Mouse (Mus musculus): Measurements from ENCODE around the gene Sh3gl3.

Sh3gl3 gene

DNA sequence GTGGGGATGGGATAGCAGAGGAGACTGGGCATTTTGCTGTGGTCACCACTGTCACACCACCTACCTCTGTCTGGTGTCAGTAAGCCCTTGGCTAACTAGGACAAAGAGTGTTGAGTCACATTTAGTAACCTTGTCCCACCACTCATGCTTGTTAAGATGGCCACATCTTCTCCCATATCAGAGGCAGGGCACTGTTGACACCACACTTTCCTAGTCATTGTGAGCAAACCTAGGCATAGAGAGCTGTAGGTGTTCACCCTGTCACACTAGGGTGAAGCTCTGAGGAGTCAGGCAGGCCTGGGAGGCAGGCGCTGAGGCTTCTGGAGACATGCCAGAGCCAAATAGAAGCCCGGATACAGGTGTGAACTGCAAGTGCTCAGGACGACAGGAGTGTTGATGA is at the start of gene Sh3gl3:
TSS of gene Sh3gl3 (plus strand) at position 301 of the 400 bp plus-strand sequence.
- DNase-seq = no peak

DNA sequence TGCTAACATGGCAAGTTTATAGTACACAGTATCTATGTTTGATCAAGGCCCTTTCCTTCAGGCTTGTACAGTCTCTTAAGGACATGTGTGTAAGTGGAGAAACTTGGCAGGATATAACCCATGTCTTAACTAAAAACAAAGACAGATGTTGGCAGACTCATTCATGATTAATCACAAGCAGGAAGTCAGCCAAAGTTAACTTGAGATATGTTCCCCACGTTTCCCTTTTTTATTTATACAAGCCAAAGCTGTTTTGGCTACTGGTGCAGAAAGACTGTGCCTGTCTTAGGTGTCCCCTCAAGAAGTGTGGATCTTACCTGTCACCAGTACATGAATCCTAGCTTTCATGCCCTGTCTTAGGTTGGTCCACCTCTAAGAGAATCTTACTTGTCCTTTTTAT is 35.4 kb upstream of the Sh3gl3 start:
- DNase-seq = no peak

DNA sequence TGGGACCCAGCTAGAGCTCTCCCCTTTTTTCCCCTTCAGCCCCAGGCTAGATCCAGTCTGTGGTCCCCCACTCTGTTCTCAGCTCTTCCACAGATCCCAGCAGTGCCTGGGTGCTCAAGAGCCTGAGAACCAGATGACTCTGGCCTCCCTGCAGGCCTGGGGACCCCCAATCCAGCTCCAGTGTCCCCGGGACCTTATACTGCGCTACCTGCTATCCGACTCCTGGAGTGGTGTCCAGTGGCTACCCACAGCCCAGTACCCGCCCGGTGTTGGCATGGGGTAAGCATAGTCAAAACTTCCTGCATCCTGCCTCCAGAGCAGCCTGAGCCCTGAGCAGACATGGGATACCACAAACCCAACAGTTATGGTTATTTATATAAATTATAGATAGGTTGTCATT is 26.5 kb upstream of the Sh3gl3 start:
- no peak for DNase-seq

DNA sequence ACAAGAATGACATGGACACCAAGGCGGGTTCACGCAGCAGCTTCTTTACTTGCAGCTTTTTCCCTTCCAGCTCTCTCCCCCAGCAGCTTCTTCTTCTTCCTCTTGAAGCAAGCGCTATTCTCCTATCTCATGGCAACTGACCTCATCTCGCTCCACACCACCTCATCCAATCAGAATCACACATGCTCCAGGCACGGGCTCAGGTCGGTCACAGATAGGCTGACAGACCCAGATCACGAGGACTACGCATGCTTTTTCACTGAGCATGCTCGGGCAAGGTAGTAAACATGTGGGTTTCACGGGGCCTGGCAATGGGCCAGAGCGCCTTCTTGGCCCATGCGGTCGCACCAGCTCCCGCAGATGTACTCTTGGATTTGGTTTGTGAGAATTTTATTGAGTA is 9.0 kb upstream of the Sh3gl3 start:
- no peak for DNase-seq

DNA sequence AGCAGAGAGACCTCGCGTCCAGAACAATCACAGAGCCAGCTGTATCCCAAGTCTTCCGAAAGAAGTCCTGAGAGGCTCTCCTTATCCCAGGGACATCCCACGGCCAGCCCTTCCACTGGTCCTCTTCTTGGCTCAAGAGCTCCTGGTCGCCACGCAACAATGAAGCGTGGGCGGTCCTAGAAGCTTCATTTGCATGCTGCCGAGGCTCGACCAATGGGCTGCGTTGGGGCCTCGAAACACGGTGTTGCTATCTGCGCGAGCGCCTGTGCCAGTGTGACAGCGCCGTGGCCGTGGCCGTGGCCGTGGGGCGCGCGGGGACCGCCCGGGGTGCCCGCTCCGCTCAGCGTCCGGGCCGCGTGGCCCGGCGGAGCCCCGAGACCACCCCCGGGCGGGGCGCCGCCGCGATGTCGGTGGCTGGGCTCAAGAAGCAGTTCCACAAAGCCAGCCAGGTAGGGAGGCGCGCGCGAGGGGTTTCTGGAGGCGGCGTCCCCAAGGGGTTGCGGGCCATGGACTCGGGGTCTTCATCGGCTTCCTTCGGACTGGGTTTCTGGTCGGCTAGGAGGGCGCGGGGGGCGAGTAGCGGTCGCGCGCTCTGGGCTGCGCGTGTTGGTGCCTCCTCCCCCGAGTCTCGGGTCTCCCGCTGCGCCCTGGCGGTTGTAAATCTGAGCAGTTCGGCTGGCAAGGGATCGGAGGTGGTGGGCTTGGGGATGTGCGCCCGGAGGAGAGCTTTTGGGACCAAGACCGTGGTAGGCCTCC is 1.1 kb downstream of the Sh3gl3 start:
- DNase-seq = peak; percentile 85

DNA sequence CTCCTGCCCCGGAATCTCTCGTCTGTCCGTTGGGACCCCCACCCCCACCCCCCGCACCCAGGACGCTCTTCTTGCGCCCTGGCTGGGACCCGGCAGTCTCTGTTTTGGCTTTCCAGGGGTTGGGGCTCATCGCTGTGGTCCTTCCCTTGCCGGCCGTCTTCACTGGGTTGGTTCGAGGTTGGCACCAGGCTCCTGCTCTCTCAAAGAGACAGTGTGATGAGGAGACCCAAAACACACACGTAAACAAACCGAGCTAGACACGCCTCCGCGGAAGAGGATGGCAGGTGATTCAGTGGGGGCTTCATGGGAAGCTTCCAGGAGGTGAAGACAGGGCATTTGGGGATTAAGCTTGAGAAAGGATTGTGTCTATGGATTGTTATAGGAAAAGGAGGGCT is 1.7 kb downstream of the Sh3gl3 start:
- DNase-seq = no peak

DNA sequence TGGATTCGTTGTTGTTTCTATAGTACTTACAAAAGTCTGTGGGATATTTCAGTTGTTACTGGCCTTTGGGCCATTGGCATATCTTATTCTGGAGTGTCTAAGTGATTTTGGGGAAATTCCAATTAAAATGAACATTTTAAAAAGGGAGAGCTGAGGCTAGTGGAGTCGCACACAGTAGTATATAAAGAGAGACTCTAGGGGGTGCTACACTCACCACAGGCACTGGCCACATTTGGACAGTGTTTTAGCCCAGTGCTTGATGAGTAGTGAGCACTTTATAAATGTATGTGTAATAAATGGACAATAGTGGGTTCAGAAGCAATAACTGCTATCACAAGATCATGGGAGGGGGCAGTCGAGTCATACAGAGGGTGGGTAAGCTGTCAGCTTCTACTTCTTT is 2.6 kb downstream of the Sh3gl3 start:
- DNase-seq = no peak

DNA sequence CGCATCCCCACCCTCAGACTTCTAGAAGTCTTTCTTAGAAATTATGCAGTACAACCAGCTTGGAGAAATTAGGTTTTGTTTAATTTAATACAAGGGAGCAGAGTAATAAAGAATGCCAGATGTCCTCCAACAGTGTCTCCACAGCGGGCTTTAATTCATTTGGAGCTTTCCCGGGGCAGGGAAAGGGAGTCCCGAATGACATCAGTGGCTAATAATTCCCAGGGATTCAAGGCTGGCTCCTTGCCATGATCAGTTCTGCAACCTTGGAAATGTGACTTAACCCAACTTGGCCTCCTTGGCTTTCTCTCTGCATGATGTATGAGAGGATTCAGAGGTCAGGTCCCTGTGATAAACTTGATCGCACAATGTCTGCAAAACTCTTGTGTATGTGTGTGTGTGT is 3.7 kb downstream of the Sh3gl3 start:
- DNase-seq = no peak

DNA sequence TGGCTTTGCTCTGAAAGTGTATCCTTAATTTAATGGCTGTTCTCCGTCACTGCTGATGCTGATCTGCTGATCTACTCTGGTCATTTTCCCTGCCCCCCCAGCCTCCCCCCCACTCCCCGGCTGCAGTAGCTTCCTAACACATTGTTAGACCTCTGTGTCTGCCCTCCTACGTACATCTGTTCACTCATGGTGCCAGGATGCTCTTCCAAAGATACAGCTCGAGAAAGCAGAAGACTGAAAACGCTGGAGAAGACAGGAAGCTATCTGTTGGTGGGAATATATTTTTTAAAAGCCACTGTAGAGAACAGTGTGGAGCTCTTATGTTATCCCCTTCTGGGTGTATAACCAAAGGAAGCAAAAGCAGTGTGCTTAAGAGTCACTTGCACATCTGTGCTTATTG is 7.3 kb downstream of the Sh3gl3 start:
- DNase-seq = no peak

DNA sequence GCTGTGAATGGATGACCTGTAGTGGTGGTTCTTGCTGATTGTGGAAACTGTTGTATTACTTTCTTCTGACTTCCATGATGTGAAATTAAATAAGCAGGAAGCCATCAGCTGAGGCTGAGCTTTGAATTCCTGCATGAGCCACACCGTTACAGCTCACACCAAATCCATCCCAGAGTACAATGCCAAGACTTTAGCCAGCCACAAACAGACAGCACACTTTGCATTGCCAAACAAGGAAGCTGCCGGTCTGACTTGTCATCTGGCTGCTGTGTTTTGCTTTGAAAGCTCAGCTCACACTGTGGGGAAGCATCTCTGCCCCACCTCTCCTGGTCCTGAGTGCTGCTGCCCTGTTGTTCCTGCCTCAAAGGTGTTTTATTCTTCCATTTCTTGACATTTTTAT is 9.1 kb downstream of the Sh3gl3 start:
- DNase-seq = no peak

DNA sequence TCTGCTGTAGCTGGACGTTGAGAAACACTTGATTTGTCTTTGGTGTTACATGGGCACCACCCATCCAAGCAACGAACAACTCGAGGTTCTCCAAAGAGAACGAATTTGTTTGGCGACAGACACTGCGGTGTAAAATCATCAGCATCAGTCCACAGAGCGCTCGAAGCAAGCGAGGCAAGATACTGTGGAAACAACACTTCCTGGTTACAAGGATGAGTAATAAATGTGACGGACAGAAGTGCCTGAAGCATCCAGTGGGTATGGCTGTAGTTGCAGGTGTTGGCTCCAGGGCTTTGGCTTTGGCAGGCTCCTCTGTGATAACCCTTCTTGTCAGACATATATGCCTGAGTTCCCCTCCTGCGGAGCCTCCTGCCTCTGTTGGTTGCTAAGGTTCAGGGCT is 18.0 kb downstream of the Sh3gl3 start:
- DNase-seq = peak; percentile 49

DNA sequence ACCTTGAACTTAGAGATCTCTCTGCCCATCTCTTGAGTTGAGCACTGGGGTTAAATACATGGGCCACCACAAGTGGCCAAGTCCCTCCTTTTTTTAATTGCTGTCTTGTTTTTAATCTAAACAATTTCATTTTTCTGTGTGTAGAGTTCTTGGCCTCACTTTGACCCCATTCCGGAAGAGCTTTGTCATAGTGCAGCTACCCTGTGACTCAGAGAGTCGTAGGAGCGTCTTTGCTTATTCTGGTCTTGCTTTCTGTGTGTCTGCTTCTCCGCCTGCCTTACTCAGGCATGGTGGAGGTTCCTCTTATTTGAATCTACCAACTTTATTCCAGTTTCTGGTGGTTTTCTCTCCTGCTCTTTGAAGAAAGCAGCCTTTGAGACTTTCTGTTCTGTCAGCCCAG is 18.9 kb downstream of the Sh3gl3 start:
- no peak for DNase-seq

DNA sequence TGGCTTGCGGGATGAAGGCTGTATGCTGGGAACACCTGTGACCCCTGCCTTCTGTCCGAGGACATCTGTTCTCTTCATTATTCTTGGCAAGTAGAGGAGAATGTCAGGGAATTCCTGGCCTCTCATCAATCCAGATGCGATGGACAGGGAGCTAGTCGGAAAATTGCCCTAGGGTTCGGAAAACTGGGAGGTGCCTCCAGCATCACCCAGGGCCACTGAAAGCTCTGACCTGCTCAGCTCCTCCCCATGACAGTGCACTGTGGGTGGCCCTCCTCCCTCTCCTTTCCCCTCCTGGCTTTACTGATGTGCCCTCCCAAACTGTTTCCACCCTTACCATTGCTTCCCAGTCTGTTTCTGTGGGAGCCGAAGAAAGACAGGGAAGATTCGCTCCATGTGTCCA is 29.5 kb downstream of the Sh3gl3 start:
- no peak for DNase-seq

DNA sequence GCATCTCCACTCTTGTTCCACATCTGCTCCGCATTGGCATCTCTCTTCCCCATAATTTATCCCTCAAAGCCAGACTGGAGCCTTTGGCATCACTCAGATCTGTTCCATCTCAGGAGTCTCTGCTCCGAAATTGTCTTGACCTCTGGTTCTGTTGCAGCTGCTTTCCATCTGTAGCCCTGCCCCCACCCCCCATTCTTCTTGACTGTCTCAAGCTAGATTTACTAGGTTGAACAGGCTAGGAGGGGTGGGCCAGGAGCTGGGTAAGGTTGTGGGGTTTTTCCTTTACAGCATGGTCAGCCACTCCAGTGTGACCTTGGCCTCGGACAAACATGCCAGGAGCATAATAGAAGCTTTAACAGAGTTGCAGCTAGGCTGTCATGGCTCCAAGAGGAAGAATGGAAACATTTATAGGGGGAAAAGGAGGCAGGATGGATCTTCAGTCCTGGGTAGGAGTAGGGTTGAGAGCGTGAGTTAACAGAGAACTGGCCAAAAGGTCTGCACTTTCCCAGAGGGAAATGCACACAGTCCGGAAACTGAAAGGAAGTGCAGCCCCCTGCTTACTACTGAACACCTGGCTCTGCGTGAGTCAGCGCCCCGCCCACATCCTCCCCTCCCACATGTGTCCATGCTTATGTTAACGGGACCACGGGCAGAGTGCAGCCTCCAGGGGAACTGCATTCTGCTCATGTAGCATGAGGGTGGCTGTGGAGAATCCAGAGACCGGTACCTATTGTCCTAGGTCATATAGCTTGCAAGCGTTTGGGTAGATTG is 30.6 kb downstream of the Sh3gl3 start:
- peak; percentile 88 for DNase-seq

DNA sequence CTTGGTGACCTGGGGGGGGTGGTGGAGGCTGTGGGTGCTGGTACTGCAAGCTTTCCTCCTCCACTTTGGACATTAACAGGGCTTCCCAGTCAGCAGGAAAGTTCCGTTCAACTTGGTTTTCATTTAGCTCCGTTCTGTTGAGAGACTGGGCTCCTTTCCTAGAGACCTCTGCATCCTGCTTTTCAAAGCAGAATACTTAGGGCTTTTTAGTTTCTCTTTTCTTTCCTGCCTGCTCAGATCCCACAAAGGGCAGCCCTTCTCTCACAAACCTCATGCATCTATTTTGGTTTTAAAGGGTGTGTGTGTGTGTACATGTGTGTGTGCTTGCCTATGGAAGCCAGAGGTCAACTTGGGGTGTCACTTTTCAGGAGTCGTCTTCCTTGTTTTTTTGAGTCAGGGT is 31.3 kb downstream of the Sh3gl3 start:
- DNase-seq = no peak

DNA sequence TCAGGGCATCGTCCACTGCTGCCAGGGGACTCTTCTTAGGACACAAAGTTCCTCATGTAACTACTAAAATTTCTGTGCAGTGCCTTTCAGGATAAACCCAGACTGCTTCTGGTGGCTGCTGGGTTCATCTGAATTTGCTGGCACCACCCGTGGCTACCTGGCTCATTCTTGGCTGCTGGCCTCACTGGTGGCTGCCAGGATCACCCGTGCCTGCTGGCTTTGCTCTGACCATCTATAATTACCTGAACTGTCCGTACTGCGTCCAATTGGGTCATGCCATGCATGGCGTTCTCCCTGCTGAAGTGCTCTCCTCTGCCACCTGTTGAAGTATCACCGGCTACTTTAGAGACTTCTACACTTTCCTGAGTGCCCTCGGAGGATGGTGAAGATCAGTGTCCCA is 33.1 kb downstream of the Sh3gl3 start:
- DNase-seq = no peak

DNA sequence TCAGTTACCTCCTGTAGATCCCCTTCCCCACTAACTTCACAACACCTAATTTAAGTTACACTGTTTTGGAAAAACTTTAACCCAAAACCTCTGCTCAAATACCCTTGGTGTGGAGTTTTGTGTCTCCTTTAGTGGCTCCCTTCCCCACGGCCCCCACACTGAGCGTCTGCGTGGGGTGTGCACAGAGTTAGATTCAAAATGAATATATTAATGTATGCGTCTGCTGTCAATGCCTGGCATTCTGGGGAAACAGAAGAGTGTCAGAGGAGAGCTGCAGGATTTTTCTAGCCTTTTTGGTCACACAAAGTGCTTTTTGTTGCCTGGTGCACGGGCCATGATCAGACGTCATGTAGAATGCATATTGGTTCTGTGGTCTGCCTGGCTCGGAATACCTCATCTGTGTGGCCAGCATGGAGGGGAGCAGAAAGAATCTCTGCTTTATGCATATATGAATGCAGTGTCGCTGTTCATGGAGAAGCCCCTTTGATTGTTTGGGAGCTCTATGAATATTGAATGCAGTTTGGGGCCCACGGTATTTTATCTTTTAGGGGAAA is 47.8 kb downstream of the Sh3gl3 start:
- DNase-seq = no peak

DNA sequence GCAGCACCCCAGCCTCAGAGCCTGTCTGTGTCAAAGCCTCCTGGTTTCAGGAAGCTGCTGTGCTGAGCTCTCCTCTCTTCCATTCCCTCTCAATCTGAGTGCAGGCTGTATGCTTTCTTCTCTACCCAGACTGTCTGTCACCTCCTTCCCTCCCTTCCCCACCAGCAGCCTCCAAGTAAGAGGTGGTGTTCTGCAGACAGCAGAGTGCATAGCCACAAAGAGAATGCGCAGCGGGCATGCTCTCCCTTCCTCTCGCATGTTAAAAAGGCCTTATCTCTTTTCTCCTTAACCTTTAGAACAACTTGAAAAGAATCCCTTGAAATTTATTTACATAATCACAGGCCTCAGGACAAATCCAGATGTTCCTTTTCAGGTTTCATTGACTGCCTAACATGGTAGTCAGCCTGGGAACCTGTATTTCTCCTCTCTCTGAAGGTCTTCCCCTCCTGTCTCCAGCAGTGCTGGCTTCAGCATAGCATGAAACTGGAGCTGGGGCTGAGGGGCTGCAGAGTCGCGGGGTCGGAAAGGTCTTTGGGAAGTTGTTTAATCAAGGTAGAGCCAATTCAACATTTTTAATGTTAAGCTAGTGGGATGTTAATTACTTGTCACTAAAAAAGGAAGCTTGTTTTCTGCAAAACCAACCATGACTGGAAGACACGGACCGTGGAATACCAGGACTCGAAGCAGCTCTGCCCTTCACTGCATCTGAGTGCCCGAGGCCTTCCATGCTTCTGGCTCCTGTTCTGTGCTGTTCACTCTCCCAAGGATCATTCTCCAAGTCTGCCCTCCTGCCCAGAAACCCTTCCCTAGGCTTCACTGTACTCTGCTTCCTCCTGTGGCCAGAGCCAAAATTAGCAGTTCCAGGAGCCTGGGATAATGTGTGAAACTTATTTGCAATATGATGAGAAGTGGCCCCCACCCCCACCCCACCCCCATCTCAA is 50.5 kb downstream of the Sh3gl3 start:
- no peak for DNase-seq

DNA sequence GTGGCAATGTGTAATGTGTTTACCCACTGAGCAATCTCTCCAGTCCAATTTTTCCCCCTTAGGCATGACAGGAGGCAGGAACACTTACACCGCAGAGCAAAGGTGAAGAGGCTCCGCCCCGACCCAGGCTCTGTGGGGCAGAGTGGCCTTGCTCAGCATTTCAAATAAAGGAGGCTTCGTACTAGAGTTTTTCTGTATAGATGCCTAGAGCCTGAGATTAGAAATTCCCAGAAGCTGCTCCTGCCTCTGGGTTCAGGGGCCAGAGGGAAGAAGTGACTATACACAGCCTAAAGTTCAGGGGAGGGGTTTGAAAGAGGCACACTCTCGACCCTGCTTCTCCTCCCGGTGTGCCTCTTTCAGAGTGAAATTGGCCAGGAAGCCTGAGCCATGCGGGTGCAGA is 59.6 kb downstream of the Sh3gl3 start:
- DNase-seq = no peak

DNA sequence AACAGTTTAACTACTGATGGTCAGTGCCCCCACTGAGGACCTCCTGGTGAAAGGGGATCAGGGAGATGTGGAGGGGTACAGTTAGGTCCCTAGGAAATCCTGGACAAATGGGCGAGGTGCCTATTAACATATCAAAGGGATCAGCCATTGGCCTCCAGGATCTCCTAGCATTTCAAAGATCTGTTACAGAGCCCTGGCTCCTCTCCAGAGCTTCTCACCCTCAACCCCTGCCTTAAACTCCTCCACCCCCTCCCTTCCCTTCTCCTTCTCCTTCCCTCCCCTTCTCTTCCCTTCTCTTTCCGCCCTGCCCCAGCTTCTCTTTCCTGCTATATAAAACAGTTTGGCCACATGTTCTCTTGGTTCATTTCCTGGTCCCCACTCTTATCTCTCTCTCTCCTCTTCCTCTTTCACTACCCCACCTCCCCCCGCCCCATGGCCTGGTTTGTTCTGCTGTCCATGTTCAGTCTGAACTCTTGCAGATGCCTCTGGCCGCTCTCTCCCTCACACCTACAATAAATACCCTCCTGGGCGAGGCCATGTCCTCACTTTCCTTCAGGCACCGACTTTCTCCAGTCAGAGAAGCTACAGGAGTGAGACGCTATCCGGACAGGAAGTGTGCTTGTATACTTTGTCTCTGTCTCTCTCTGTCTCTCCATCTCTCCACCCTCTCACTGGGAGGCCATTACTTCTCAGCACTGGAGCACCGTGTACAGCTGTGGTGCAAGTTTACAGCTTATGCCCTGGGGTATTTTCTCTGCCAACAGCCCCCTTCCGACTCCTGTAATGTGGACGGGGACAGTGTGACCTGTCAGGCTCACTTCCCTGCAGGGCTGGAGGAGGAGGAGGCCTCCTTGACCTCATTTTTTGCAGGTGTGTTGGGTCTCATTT is 60.6 kb downstream of the Sh3gl3 start:
- DNase-seq = peak; percentile 58

DNA sequence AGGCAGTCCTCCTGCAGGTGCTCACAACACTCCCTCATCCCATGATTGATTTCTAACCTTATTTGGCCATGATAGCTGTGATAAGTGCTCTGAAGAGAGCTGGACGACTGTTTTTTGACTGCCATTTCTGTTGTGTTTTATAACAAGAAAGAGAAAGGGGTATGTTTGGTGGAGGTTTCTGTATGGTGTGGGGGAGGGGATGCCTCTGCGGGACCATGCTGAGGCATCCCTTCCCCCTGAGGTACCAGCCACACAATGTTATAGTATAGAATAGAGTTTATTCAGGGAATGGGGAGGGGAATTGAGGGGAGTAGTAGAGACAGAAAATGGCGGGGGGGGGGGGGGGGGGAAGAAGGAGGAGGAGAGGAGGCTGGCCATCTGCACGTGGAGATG is 61.3 kb downstream of the Sh3gl3 start:
- DNase-seq = peak; percentile 64

DNA sequence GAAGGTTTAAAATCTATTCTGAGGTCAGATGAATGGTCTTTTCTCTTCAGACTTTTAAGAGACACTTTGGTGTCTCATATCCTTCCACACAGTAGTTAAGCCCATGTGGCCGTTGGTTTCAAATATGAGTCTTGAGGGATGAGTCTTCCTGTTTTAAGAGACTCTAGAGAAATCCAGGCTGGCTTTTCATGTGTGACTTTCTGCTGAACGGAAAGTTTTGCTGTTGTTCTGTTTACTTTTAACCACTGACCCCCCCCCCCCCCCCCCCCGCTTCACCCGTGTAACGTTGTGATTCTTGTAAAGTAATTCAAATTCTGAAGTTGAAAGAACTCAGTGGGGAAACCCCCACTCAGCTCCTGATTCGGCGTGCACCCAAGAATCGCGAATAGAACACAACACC is 61.8 kb downstream of the Sh3gl3 start:
- no peak for DNase-seq
